10 mouse cellular contexts compared by ENCODE assay signal in genomic region chr7:43928521-43928920, GRCm38 (mm10). TPM values are rescaled to one million over a fixed set of nuclear protein-coding genes. Genes with fewer than 3 reads are reported as not detected.
A peak's percentile ranks its signal among the peaks of the same experiment; 100 is the strongest.
DNase-seq lines count a peak whose midpoint lies in the region; ATAC-seq and TF ChIP-seq lines count a peak whose summit lies in the region.
"Had no signal": no experiment of that assay in that cellular context is flagged by ENCODE, and none has a peak within 500 bp of the region (broad histone marks: within the 10 kb centered on the region; RNA-seq: fewer than 3 reads in every experiment).

No protein-coding gene starts in this region.

- H3K9ac ChIP-seq in hindbrain, embryonic 16.5 days (ENCODE audit: low read depth, low read length) = no peak overlapping the region
- H3K9ac ChIP-seq in kidney, postnatal 0 days (ENCODE audit: low read depth, low read length) = no peak overlapping the region
- H3K9ac ChIP-seq: limb, embryonic 15.5 days had no signal

- no peak overlapping the region for H3K4me2 ChIP-seq in hindbrain, embryonic 16.5 days (ENCODE audit: low read length)
- no peak overlapping the region for H3K4me2 ChIP-seq in kidney, postnatal 0 days (ENCODE audit: low read length)
- H3K4me2 ChIP-seq: limb, embryonic 15.5 days had no signal

- peak; percentile 68 for TF ChIP-seq CTCF in kidney, postnatal 0 days (IDR thresholded peaks at IDR 0.05; ENCODE audit: low read depth)

- no peaks in the 10 kb centered on the region for H3K9me3 ChIP-seq in hindbrain, embryonic 10.5 days
- H3K9me3 ChIP-seq in hindbrain, embryonic 16.5 days (ENCODE audit: control insufficient read depth, low read length) = no peaks in the 10 kb centered on the region
- no peaks in the 10 kb centered on the region for H3K9me3 ChIP-seq in kidney, postnatal 0 days (replicated peaks; ENCODE audit: low read length)
- H3K9me3 ChIP-seq: limb, embryonic 15.5 days had no signal

- H3K4me1 ChIP-seq in hindbrain, embryonic 10.5 days (replicated peaks) = no peaks in the 10 kb centered on the region
- no peaks in the 10 kb centered on the region for H3K4me1 ChIP-seq in hindbrain, embryonic 16.5 days (ENCODE audit: control insufficient read depth, insufficient read depth, low read depth, low read length)
- no peaks in the 10 kb centered on the region for H3K4me1 ChIP-seq in kidney, postnatal 0 days (replicated peaks; ENCODE audit: insufficient read depth, low read length)
- H3K4me1 ChIP-seq: limb, embryonic 15.5 days had no signal

- H3K36me3 ChIP-seq in hindbrain, embryonic 10.5 days = no peaks in the 10 kb centered on the region
- H3K36me3 ChIP-seq in hindbrain, embryonic 16.5 days (ENCODE audit: control insufficient read depth, insufficient read depth, low read length) = no peaks in the 10 kb centered on the region
- no peaks in the 10 kb centered on the region for H3K36me3 ChIP-seq in kidney, postnatal 0 days (ENCODE audit: insufficient read depth, low read length)
- H3K36me3 ChIP-seq: limb, embryonic 15.5 days had no signal

- no peak overlapping the region for H3K27ac ChIP-seq in hindbrain, embryonic 10.5 days
- H3K27ac ChIP-seq in hindbrain, embryonic 16.5 days (ENCODE audit: low read depth, low read length) = no peak overlapping the region
- no peak overlapping the region for H3K27ac ChIP-seq in kidney, postnatal 0 days
- H3K27ac ChIP-seq: limb, embryonic 15.5 days had no signal

- no peak overlapping the region for H3K4me3 ChIP-seq in hindbrain, embryonic 10.5 days
- H3K4me3 ChIP-seq in hindbrain, embryonic 16.5 days (ENCODE audit: low read length) = no peak overlapping the region
- H3K4me3 ChIP-seq in kidney, postnatal 0 days (replicated peaks; ENCODE audit: low read depth, low read length) = no peak overlapping the region
- H3K4me3 ChIP-seq: limb, embryonic 15.5 days had no signal

- DNase-seq in hindbrain, embryonic 10.5 days (ENCODE audit: low spot score) = peak; percentile 30
- DNase-seq in 416B (ENCODE audit: low read depth) (peak; percentile 52), ZHBTc4 (ENCODE audit: low read depth, low spot score) (peak; percentile 74), MN1 (ENCODE audit: low spot score) (no peak)
- DNase-seq in kidney, postnatal 0 days (ENCODE audit: low spot score) = peak; percentile 61
- peak; percentile 64 for DNase-seq in testis, postnatal 10 days (ENCODE audit: low spot score)
- no peak for DNase-seq in gastrocnemius, postnatal 14 days

- intact Hi-C loops in gastrocnemius, postnatal 14 days (cut with DNase I; ENCODE audit: low total_unique reads) = no loop called here

- no peak for ATAC-seq in hindbrain, embryonic 16.5 days
- ATAC-seq in kidney, postnatal 0 days (replicated peaks; ENCODE audit: low FRiP score, low read depth) = peak; percentile 17; the same call in 1 of the 2 replicates

- no peaks in the 10 kb centered on the region for H3K27me3 ChIP-seq in hindbrain, embryonic 10.5 days (ENCODE audit: insufficient read depth, poor library complexity, severe bottlenecking)
- no peaks in the 10 kb centered on the region for H3K27me3 ChIP-seq in hindbrain, embryonic 16.5 days (replicated peaks; ENCODE audit: control insufficient read depth, insufficient read depth, low read length)
- no peaks in the 10 kb centered on the region for H3K27me3 ChIP-seq in kidney, postnatal 0 days (ENCODE audit: insufficient read depth, low read length)
- H3K27me3 ChIP-seq: limb, embryonic 15.5 days had no signal

- 43% methylated on average over 4 of the region's 4 CpGs for WGBS in hindbrain, embryonic 10.5 days
- WGBS in hindbrain, embryonic 16.5 days = 47% methylated on average over 4 of the region's 4 CpGs
- WGBS in kidney, postnatal 0 days = 45% methylated on average over 4 of the region's 4 CpGs

RNA-seq across cellular contexts. Expression of gene Klk15, which starts 5.0 kb away (rescaled TPM):
- polyA plus RNA-seq in hindbrain, embryonic 10.5 days (2016; fragmentation: Nextera tagmentation; extraction: Ambion mirVana) = not detected in 2 replicates
- polyA plus RNA-seq in hindbrain, embryonic 16.5 days (2015; fragmentation: Nextera tagmentation; extraction: Ambion mirVana) = not detected in 2 replicates
- not detected in 2 replicates for polyA plus RNA-seq in kidney, postnatal 0 days (2015; fragmentation: Nextera tagmentation; extraction: Ambion mirVana)
- total RNA-seq in gastrocnemius, postnatal 14 days (2021) = not detected
- polyA plus RNA-seq: limb, embryonic 15.5 days; stomach, embryonic 14.5 days had no signal

RNA-seq across cellular contexts. Expression of gene Klk1b8, which starts 21.9 kb away (rescaled TPM):
- not detected in 2 replicates for polyA plus RNA-seq in hindbrain, embryonic 10.5 days (2016; fragmentation: Nextera tagmentation; extraction: Ambion mirVana)
- not detected in 2 replicates for polyA plus RNA-seq in hindbrain, embryonic 16.5 days (2015; fragmentation: Nextera tagmentation; extraction: Ambion mirVana)
- polyA plus RNA-seq in kidney, postnatal 0 days (2015; fragmentation: Nextera tagmentation; extraction: Ambion mirVana) = 0.18 and 0.75 TPM in 2 replicates
- under 1 TPM in 1 of 2 experiments, not detected in 1; 0.25 TPM for total RNA-seq in gastrocnemius, postnatal 14 days (2021)
- polyA plus RNA-seq: limb, embryonic 15.5 days; stomach, embryonic 14.5 days had no signal

RNA-seq across cellular contexts. Expression of gene Klk1b1, which starts 38.0 kb away (rescaled TPM):
- not detected in 2 replicates for polyA plus RNA-seq in hindbrain, embryonic 10.5 days (2016; fragmentation: Nextera tagmentation; extraction: Ambion mirVana)
- not detected in 2 replicates for polyA plus RNA-seq in hindbrain, embryonic 16.5 days (2015; fragmentation: Nextera tagmentation; extraction: Ambion mirVana)
- not detected in 2 replicates for polyA plus RNA-seq in kidney, postnatal 0 days (2015; fragmentation: Nextera tagmentation; extraction: Ambion mirVana)
- total RNA-seq in gastrocnemius, postnatal 14 days (2021) = not detected
- polyA plus RNA-seq: limb, embryonic 15.5 days; stomach, embryonic 14.5 days had no signal

RNA-seq across cellular contexts. Expression of gene Klk1b9, which starts 47.3 kb away (rescaled TPM):
- polyA plus RNA-seq in hindbrain, embryonic 10.5 days (2016; fragmentation: Nextera tagmentation; extraction: Ambion mirVana) = not detected in 2 replicates
- not detected in 2 replicates for polyA plus RNA-seq in hindbrain, embryonic 16.5 days (2015; fragmentation: Nextera tagmentation; extraction: Ambion mirVana)
- 0.39 and 0.47 TPM in 2 replicates for polyA plus RNA-seq in kidney, postnatal 0 days (2015; fragmentation: Nextera tagmentation; extraction: Ambion mirVana)
- total RNA-seq in gastrocnemius, postnatal 14 days (2021) = not detected
- polyA plus RNA-seq: limb, embryonic 15.5 days; stomach, embryonic 14.5 days had no signal

RNA-seq across cellular contexts. Expression of gene Klk4, which starts 47.6 kb away (rescaled TPM):
- polyA plus RNA-seq in hindbrain, embryonic 10.5 days (2016; fragmentation: Nextera tagmentation; extraction: Ambion mirVana) = 0.41 TPM in 1 of 2 replicates, not detected in the other
- 4.4 and 4.5 TPM in 2 replicates for polyA plus RNA-seq in hindbrain, embryonic 16.5 days (2015; fragmentation: Nextera tagmentation; extraction: Ambion mirVana)
- not detected in 2 replicates for polyA plus RNA-seq in kidney, postnatal 0 days (2015; fragmentation: Nextera tagmentation; extraction: Ambion mirVana)
- not detected for total RNA-seq in gastrocnemius, postnatal 14 days (2021)
- polyA plus RNA-seq: limb, embryonic 15.5 days; stomach, embryonic 14.5 days had no signal

Comparison
In these comparisons a context has a peak if more than half of its experiments do, and no peak if none do; other contexts are left out.
1. DNase-seq: peak in hindbrain, embryonic 10.5 days (single experiment), 416B (single experiment), ZHBTc4 (single experiment), kidney, postnatal 0 days (single experiment) and testis, postnatal 10 days (single experiment); none in MN1 (single experiment) and gastrocnemius, postnatal 14 days (single experiment).